Mouse (Mus musculus) midbrain, embryonic 13.5 days (tissue): ENCODE data around the gene Cachd1. TPM values are rescaled to one million over a fixed set of nuclear protein-coding genes. Genes with fewer than 3 reads are reported as not detected.

Experiments used
- ATAC-seq: fragments of 200-750 bp; cut with Nextera tagmentation; 2 replicates; pipeline ENCODE4 v1.8.0; 2017; ENCODE audit warnings: mild to moderate bottlenecking, moderate TSS enrichment, moderate library complexity
- H3K27ac ChIP-seq: fragments of 300-500 bp; sonication (generic); 2 replicates; pipeline ENCODE4 v1.5.1; 2015; ENCODE audit warnings: inconsistent platforms, mild to moderate bottlenecking, moderate library complexity
- H3K27me3 ChIP-seq: fragments of 300-500 bp; sonication (generic); 2 replicates; pipeline ENCODE4 v1.6.1; 2015; ENCODE audit warnings: mild to moderate bottlenecking, inconsistent platforms
- H3K36me3 ChIP-seq: fragments of 300-500 bp; sonication (generic); 2 replicates; pipeline ENCODE4 v1.6.1; 2015; ENCODE audit warnings: mild to moderate bottlenecking, inconsistent platforms
- H3K4me1 ChIP-seq: fragments of 300-500 bp; sonication (generic); replicated peaks from 2 replicates; pipeline ENCODE4 v1.6.1; 2015; ENCODE audit warnings: inconsistent platforms
- H3K4me2 ChIP-seq: fragments of 300-500 bp; sonication (generic); replicated peaks from 2 replicates; pipeline ENCODE4 v1.6.1; 2015; ENCODE audit warnings: moderate library complexity, mild to moderate bottlenecking, inconsistent platforms
- H3K4me3 ChIP-seq: fragments of 300-500 bp; sonication (generic); replicated peaks from 2 replicates; pipeline ENCODE4 v1.5.1; 2015; ENCODE audit warnings: mild to moderate bottlenecking, inconsistent platforms
- H3K9ac ChIP-seq: fragments of 300-500 bp; sonication (generic); replicated peaks from 2 replicates; pipeline ENCODE4 v1.6.1; 2015; ENCODE audit warnings: mild to moderate bottlenecking, inconsistent platforms
- H3K9me3 ChIP-seq: fragments of 300-500 bp; sonication (generic); 2 replicates; pipeline ENCODE4 v1.6.1; 2016; ENCODE audit warnings: mild to moderate bottlenecking, inconsistent platforms
- WGBS: fragments of 180-500 bp; shearing (Covaris S2); methylation state at CpG from one replicate; pipeline ENCODE4 v1.1.7; 2015; 5-methylcytosine and 5-hydroxymethylcytosine counted together
- polyA plus RNA-seq: library from polyadenylated mRNA; unstranded; fragments of >200 nt; fragmentation: Nextera tagmentation; extraction: Ambion mirVana; gene quantifications from 2 replicates; pipeline ENCODE4 v1.2.1, GENCODE M21; 2015

Cachd1 gene
- polyA plus RNA-seq, 1 experiment from 2014 or later: 38.9 TPM

GRCm38 (mm10) chr4:100880075-100880474 is 103.6 kb downstream of the Cachd1 start:
- ATAC-seq: no peak
- H3K9me3 ChIP-seq: no peaks in the 10 kb centered on the region
- H3K36me3 ChIP-seq: no peaks in the 10 kb centered on the region
- H3K4me3 ChIP-seq: no peak overlapping the region
- H3K4me1 ChIP-seq: peaks cover 7% of the 10 kb centered on the region
- H3K9ac ChIP-seq: no peak overlapping the region
- no peak overlapping the region for H3K27ac ChIP-seq
- 89% methylated on average over 4 of the region's 4 CpGs for WGBS
- H3K4me2 ChIP-seq: no peak overlapping the region
- H3K27me3 ChIP-seq: no peaks in the 10 kb centered on the region

- Histone ChIP-seq H3K9ac (peak overlapping the region; percentile 54), H3K27me3 (no peaks in the 10 kb centered on the region), H3K27ac (peak overlapping the region; percentile 90), H3K9me3 (no peaks in the 10 kb centered on the region), H3K4me2 (peak overlapping the region; percentile 32), H3K4me3 (no peak overlapping the region), H3K36me3 (no peaks in the 10 kb centered on the region), H3K4me1 (peaks cover 66% of the 10 kb centered on the region)
- peak; percentile 59 for ATAC-seq
- whole genome bisulfite sequencing: 7% methylated on average over 19 of the region's 19 CpGs
Measured at GRCm38 (mm10) chr4:100885793-100886742, 109.6 kb downstream of the Cachd1 start.

GRCm38 (mm10) chr4:100886743-100887416 is 110.4 kb downstream of the Cachd1 start:
- peak; percentile 31; the same call in 1 of the 2 replicates for ATAC-seq
- H3K36me3 ChIP-seq: no peaks in the 10 kb centered on the region
- peaks cover 70% of the 10 kb centered on the region for H3K4me1 ChIP-seq
- no peaks in the 10 kb centered on the region for H3K9me3 ChIP-seq
- peak overlapping the region; percentile 54; the same call in 1 of the 2 replicates for H3K9ac ChIP-seq
- H3K4me2 ChIP-seq: no peak overlapping the region
- peak overlapping the region; percentile 90 for H3K27ac ChIP-seq
- H3K4me3 ChIP-seq: no peak overlapping the region
- H3K27me3 ChIP-seq: no peaks in the 10 kb centered on the region
- 63% methylated on average over 8 of the region's 8 CpGs for WGBS

GRCm38 (mm10) chr4:100890106-100890970 is 113.9 kb downstream of the Cachd1 start:
- Histone ChIP-seq H3K27me3 (no peaks in the 10 kb centered on the region), H3K4me1 (peaks cover 60% of the 10 kb centered on the region), H3K9ac (no peak overlapping the region), H3K9me3 (no peaks in the 10 kb centered on the region), H3K27ac (peak overlapping the region; percentile 76), H3K4me3 (no peak overlapping the region), H3K36me3 (no peaks in the 10 kb centered on the region), H3K4me2 (no peak overlapping the region)
- peak; percentile 82 for ATAC-seq
- 21% methylated on average over 7 of the region's 7 CpGs for WGBS

- no peak for ATAC-seq
- no peak overlapping the region for H3K4me2 ChIP-seq
Measured at GRCm38 (mm10) chr4:100893739-100894138, 117.3 kb downstream of the Cachd1 start.

GRCm38 (mm10) chr4:100894142-100894541 is 117.7 kb downstream of the Cachd1 start:
- no peak overlapping the region for H3K4me3 ChIP-seq
- ATAC-seq: no peak
- H3K4me1 ChIP-seq: peaks cover 35% of the 10 kb centered on the region
- no peak overlapping the region for H3K4me2 ChIP-seq
- peaks cover 11% of the 10 kb centered on the region for H3K36me3 ChIP-seq
- H3K9ac ChIP-seq: no peak overlapping the region
- H3K9me3 ChIP-seq: no peaks in the 10 kb centered on the region
- WGBS: 70% methylated on average over 2 of the region's 2 CpGs
- H3K27me3 ChIP-seq: no peaks in the 10 kb centered on the region
- H3K27ac ChIP-seq: no peak overlapping the region

More at GRCm38 (mm10) chr4:100893739-100894138, 117.3 kb downstream of the Cachd1 start:
- Histone ChIP-seq H3K9me3 (no peaks in the 10 kb centered on the region), H3K4me1 (peaks cover 39% of the 10 kb centered on the region), H3K27me3 (no peaks in the 10 kb centered on the region), H3K4me3 (no peak overlapping the region), H3K36me3 (peaks cover 7% of the 10 kb centered on the region), H3K27ac (no peak overlapping the region), H3K9ac (no peak overlapping the region)

- WGBS: 70% methylated on average over 8 of the region's 8 CpGs
- no peaks in the 10 kb centered on the region for H3K9me3 ChIP-seq
- no peak overlapping the region for H3K4me3 ChIP-seq
- no peak overlapping the region for H3K27ac ChIP-seq
- H3K4me2 ChIP-seq: no peak overlapping the region
- H3K27me3 ChIP-seq: no peaks in the 10 kb centered on the region
- H3K36me3 ChIP-seq: peaks cover 17% of the 10 kb centered on the region
- no peak for ATAC-seq
- H3K9ac ChIP-seq: no peak overlapping the region
- H3K4me1 ChIP-seq: peaks cover 22% of the 10 kb centered on the region
Measured at GRCm38 (mm10) chr4:100896260-100897010, 120.0 kb downstream of the Cachd1 start.

GRCm38 (mm10) chr4:100897943-100898342 is 121.5 kb downstream of the Cachd1 start:
- 87% methylated on average over 3 of the region's 3 CpGs for WGBS
- no peak for ATAC-seq

GRCm38 (mm10) chr4:100909694-100910340 is 133.3 kb downstream of the Cachd1 start:
- Histone ChIP-seq H3K4me3 (no peak overlapping the region), H3K4me2 (peak overlapping the region; percentile 25), H3K27ac (peak overlapping the region; percentile 86), H3K9me3 (no peaks in the 10 kb centered on the region), H3K4me1 (peaks cover 89% of the 10 kb centered on the region), H3K27me3 (no peaks in the 10 kb centered on the region), H3K36me3 (no peaks in the 10 kb centered on the region), H3K9ac (0 out of 2 replicates have a peak overlapping the region, but pooled peaks have one; percentile 34)
- 44% methylated on average over 9 of the region's 9 CpGs for WGBS
- peak; percentile 26; the same call in 1 of the 2 replicates for ATAC-seq

More at GRCm38 (mm10) chr4:100897943-100898342, 121.5 kb downstream of the Cachd1 start:
- H3K4me1 ChIP-seq: peaks cover 34% of the 10 kb centered on the region
- no peaks in the 10 kb centered on the region for H3K9me3 ChIP-seq
- no peak overlapping the region for H3K4me3 ChIP-seq
- no peak overlapping the region for H3K9ac ChIP-seq
- no peaks in the 10 kb centered on the region for H3K27me3 ChIP-seq
- H3K27ac ChIP-seq: no peak overlapping the region
- peaks cover 17% of the 10 kb centered on the region for H3K36me3 ChIP-seq
- no peak overlapping the region for H3K4me2 ChIP-seq

- Histone ChIP-seq H3K4me2 (peak overlapping the region; percentile 23; the same call in 1 of the 2 replicates), H3K9ac (no peak overlapping the region), H3K27ac (peak overlapping the region; percentile 86), H3K36me3 (no peaks in the 10 kb centered on the region), H3K27me3 (no peaks in the 10 kb centered on the region), H3K9me3 (no peaks in the 10 kb centered on the region), H3K4me3 (no peak overlapping the region), H3K4me1 (peaks cover 88% of the 10 kb centered on the region)
- peak; percentile 67 for ATAC-seq
- WGBS: 6% methylated on average over 11 of the region's 11 CpGs
Measured at GRCm38 (mm10) chr4:100910605-100911330, 134.3 kb downstream of the Cachd1 start.
